Mouse (Mus musculus): ENCODE results near the gene Ppil6.

DNA sequence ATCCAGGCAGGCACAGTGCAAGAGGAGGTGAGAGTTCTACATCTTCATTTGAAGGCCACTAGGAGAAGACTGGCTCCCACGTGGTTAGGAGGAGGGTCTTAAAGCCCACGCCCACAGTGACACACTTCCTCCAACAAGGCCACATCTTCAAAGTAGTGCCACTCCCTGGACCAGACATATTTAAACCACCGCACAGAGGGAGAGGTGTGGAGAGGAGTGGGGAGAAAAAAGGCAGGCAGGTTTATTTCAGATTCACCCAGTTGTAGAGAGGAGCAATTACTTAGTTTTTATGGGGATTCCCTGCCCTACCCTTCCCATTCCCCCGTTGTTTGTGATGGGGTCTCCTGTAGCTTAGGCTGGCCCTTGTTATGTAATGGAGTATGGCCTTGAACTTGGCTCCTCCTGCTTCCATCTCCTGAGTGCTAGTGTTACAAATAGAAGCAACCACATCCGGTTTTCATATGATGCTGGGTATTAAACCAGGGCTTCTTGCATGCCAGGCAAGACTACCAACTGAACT is 17.2 kb upstream of the Ppil6 start:
- TF ChIP-seq POLR2A (IDR thresholded peaks at IDR 0.05; ENCODE audit: low read depth, low read length) (no peak), CTCF (conservative IDR thresholded peaks at IDR 0.05; ENCODE audit: insufficient read depth, insufficient read length, low read depth, low read length) (no peak)
